Mouse (Mus musculus) embryo, embryonic 10 days (tissue): ENCODE measurements around the gene Iqcd.

ENCODE experiments used
- DNase-seq: peaks from one replicate; pipeline ENCODE4 v3.0.0-alpha.2; 2015; ENCODE audit warnings: low spot score

The Iqcd gene

GRCm38 (mm10) chr5:120603515-120603914 lies 14.7 kb downstream of the Iqcd start:
- no peak for DNase-seq

- peak; percentile 89 for DNase-seq
Observed at GRCm38 (mm10) chr5:120604839-120605238, 16.0 kb downstream of the Iqcd start.

GRCm38 (mm10) chr5:120605241-120605661 lies 16.4 kb downstream of the Iqcd start:
- no peak for DNase-seq

- peak; percentile 98 for DNase-seq
Observed at GRCm38 (mm10) chr5:120605688-120606087, 16.9 kb downstream of the Iqcd start.

- DNase-seq = no peak
Observed at GRCm38 (mm10) chr5:120606590-120607200, 17.9 kb downstream of the Iqcd start.

GRCm38 (mm10) chr5:120607335-120607734 lies 18.5 kb downstream of the Iqcd start:
- DNase-seq = no peak

GRCm38 (mm10) chr5:120609246-120609775 lies 20.5 kb downstream of the Iqcd start:
- no peak for DNase-seq

- DNase-seq = no peak
Observed at GRCm38 (mm10) chr5:120610906-120611305, 22.1 kb downstream of the Iqcd start.

- DNase-seq = no peak
Observed at GRCm38 (mm10) chr5:120611416-120611815, 22.6 kb downstream of the Iqcd start.

- peak; percentile 98 for DNase-seq
Observed at GRCm38 (mm10) chr5:120612442-120612821, 23.6 kb downstream of the Iqcd start, which contains the start of the genes Rita1 and Ddx54. Gene Rita1 (minus strand): TSS chr5:120612589. Gene Ddx54 (plus strand): TSS chr5:120612739.

- DNase-seq = peak; percentile 100
Observed at GRCm38 (mm10) chr5:120612822-120613604, 24.2 kb downstream of the Iqcd start.

- DNase-seq = no peak
Observed at GRCm38 (mm10) chr5:120615903-120616302, 27.1 kb downstream of the Iqcd start.

- no peak for DNase-seq
Observed at GRCm38 (mm10) chr5:120618778-120619177, 30.0 kb downstream of the Iqcd start.

GRCm38 (mm10) chr5:120619201-120619600 lies 30.4 kb downstream of the Iqcd start:
- DNase-seq = peak; percentile 77

- DNase-seq = peak; percentile 82
Observed at GRCm38 (mm10) chr5:120620375-120621077, 31.7 kb downstream of the Iqcd start.

- no peak for DNase-seq
Observed at GRCm38 (mm10) chr5:120621078-120621765, 32.4 kb downstream of the Iqcd start.

GRCm38 (mm10) chr5:120621846-120622197 lies 33.0 kb downstream of the Iqcd start:
- DNase-seq = no peak

GRCm38 (mm10) chr5:120622198-120622851 lies 33.5 kb downstream of the Iqcd start:
- DNase-seq = no peak

- DNase-seq = no peak
Observed at GRCm38 (mm10) chr5:120624427-120624826, 35.6 kb downstream of the Iqcd start.

- DNase-seq = peak; percentile 58
Observed at GRCm38 (mm10) chr5:120626399-120626798, 37.6 kb downstream of the Iqcd start.

- DNase-seq = no peak
Observed at GRCm38 (mm10) chr5:120627515-120628300, 38.9 kb downstream of the Iqcd start.
